Mouse (Mus musculus): ENCODE measurements around the gene Lhfpl3.

Lhfpl3 gene

DNA sequence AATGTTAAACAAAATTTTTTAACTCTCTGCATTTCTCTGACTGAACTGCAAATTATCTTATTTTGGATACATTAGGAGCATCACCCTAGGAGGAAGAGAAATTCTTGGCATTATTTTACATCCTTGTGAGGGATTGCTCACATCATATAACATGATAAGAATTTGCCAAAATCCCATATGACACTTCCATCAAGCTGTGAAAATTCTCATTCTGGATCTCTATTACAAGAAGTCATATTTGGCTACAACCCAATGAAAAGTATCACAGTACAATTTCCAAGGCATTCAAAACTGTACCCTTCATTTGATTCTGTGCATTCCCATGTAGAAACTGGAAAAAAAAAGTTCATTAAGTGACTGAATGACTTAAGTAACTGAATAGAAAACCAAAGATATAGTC, 180.3 kb downstream of the Lhfpl3 start:
- no peak for ATAC-seq (ENCODE audit: low TSS enrichment)

- no peak for ATAC-seq (ENCODE audit: low TSS enrichment)
These were observed 182.9 kb downstream of the Lhfpl3 start for GRCm38 (mm10) chr5:22928746-22929145.

- ATAC-seq (ENCODE audit: low TSS enrichment), result no peak
These were observed 197.4 kb downstream of the Lhfpl3 start for GRCm38 (mm10) chr5:22943306-22943705.

- ATAC-seq (ENCODE audit: low TSS enrichment), result no peak
These were observed 217.4 kb downstream of the Lhfpl3 start for GRCm38 (mm10) chr5:22963300-22963699.

- ATAC-seq (ENCODE audit: low TSS enrichment), result no peak
These were observed 240.9 kb downstream of the Lhfpl3 start for GRCm38 (mm10) chr5:22986771-22987170.

DNA sequence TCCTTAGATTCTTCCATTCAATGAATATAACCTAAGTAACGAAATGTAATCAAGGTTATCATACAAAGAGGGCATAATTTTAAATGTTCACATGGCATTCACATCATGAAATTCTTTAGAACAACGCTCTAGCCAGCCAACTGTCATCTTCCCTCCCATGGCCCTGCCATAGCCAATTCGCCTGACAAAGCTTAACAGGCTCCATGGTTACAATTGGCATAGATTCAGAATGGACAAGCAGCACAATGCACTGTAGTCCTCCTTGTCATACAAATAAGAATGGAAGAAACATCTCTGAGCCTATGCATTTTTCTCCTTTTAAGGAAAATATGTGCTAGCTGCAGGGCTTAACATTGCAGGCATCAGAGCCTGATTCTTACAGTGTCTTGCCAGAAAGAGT, 254.0 kb downstream of the Lhfpl3 start:
- no peak for ATAC-seq (ENCODE audit: low TSS enrichment)

GRCm38 (mm10) chr5:23003123-23003797, 257.4 kb downstream of the Lhfpl3 start:
- peak; percentile 52 for ATAC-seq (ENCODE audit: low TSS enrichment)

- no peak for ATAC-seq (ENCODE audit: low TSS enrichment)
These were observed 260.3 kb downstream of the Lhfpl3 start for GRCm38 (mm10) chr5:23006207-23006606.

GRCm38 (mm10) chr5:23010460-23010859, 264.6 kb downstream of the Lhfpl3 start:
- no peak for ATAC-seq (ENCODE audit: low TSS enrichment)

DNA sequence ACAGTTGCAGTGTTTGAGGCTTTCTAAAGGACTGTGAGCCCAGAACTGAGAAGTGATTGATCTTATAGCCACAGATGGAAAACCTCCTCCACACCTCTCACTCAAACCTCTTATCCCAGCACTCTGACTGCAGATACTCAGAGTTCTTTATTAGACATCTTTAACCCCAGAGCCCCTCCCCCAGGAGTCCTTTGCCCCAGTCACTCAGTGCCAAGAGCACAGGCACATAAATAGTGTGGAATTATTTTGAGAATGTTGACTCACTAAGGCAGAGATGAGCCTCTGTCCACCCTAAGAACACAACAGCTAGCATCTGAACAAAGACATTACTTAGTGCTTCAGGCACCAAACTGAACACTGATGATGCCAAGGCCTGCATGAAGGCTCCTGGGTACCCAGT, 268.1 kb downstream of the Lhfpl3 start:
- ATAC-seq (ENCODE audit: low TSS enrichment), result no peak

GRCm38 (mm10) chr5:23015587-23016335, 269.9 kb downstream of the Lhfpl3 start:
- no peak for ATAC-seq (ENCODE audit: low TSS enrichment)

GRCm38 (mm10) chr5:23034944-23035726, 289.3 kb downstream of the Lhfpl3 start:
- no peak for ATAC-seq (ENCODE audit: low TSS enrichment)

DNA sequence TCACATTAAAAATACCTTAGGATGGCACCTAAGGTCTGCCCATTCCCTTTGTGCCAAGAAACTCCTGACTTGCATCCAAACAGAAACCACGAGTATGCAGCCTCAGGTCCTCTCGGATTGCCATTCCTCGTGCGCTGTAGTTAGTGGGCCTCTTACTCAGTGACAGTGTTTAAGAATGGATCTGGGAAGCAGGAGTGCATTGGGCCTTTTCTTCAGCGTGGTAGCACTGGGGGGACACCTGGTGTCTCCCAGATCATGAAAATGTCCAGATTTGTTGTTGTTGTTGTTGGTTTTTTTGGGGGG, 289.8 kb downstream of the Lhfpl3 start:
- no peak for ATAC-seq (ENCODE audit: low TSS enrichment)

DNA sequence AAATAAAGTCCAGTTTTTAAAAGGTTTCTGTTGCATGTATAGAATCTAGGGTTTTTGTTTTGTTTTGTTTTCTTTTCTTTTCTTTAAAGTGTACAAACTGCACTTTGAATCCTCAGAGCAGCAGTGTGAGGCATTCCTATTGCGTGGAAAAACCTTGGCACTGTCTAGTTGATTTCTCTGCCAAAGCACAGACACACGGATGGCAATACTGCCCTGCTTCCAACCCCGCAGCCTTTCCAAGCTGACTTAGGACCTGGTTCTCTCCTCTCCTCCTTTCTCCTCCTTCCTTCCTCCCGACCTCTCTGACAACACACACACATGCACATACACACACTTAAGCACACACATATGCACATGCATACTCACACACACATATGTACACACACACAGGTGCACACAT, 294.6 kb downstream of the Lhfpl3 start:
- no peak for ATAC-seq (ENCODE audit: low TSS enrichment)

- no peak for ATAC-seq (ENCODE audit: low TSS enrichment)
These were observed 297.0 kb downstream of the Lhfpl3 start for GRCm38 (mm10) chr5:23042862-23043261.

GRCm38 (mm10) chr5:23049083-23049663, 303.3 kb downstream of the Lhfpl3 start:
- no peak for ATAC-seq (ENCODE audit: low TSS enrichment)

- no peak for ATAC-seq (ENCODE audit: low TSS enrichment)
These were observed 305.6 kb downstream of the Lhfpl3 start for GRCm38 (mm10) chr5:23051458-23051857.

DNA sequence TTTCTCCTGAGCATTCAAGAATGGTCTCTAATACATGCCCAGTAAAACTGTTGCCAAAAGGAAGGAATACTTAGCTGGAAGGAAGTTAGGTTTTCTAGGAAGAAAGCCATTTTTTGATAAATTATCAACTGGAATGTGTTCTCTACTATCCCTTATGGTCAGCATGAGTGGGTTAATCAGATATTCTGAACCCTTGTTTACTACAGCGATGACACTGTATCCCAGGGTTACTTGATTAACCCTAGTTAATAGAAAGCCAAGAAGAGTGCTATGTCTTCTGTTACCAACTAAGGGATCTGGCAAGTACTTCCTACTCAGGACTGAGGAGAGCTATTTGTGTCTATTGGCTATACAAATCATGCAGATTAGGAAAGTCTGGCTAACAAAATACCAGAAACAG, 349.0 kb downstream of the Lhfpl3 start:
- ATAC-seq (ENCODE audit: low TSS enrichment), result peak; percentile 72

DNA sequence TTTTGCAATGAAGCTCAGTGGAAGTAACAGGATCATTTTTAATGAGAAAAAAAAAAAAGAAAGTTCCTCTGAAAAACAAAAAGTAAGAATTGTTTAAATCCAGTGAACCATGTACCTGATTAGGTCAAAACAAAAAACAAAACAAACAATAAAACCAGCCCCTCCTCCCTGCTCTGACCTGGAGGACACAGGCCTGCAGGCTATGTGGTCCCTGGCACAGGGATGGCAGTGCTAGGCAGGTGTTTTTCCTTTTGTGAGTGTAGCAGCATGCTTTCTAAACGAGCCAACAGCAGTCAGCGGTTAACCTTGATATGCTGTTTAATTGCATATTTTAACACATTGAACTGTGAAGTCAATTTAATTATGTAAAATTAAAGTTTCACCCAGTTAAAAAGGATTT, 360.7 kb downstream of the Lhfpl3 start:
- ATAC-seq (ENCODE audit: low TSS enrichment), result no peak

DNA sequence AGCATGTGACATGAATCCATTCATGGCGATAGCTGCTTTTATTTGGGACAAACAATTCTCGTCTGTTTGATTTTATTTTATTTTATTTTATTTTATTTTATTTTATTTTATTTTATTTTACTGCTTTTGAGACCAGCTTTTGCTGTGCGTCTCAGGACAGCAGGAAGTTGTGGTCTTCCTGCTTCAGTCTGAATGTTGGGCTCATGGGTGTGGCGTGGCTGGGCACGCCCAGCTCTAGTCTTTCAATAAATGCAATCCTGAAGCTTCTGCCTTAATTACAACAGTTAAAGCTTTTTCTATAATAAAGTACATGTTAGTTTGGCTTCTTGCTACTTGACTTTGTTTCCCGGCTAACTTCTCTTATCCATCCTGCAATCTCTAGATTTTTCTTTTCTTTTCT, 365.4 kb downstream of the Lhfpl3 start:
- ATAC-seq (ENCODE audit: low TSS enrichment), result no peak

GRCm38 (mm10) chr5:23114249-23114648, 368.4 kb downstream of the Lhfpl3 start:
- no peak for ATAC-seq (ENCODE audit: low TSS enrichment)

GRCm38 (mm10) chr5:23126851-23127250, 381.0 kb downstream of the Lhfpl3 start:
- ATAC-seq (ENCODE audit: low TSS enrichment), result no peak

All from frontal cortex, adult (tissue).